Mouse (Mus musculus) thymus, adult 2 months (tissue): ENCODE measurements around the gene Mllt6.

Experiments used
- CTCF ChIP-seq: fragments of 200-500 bp; IDR thresholded peaks from 2 replicates; pipeline ENCODE4 v1.5.1; 2012; ENCODE audit warnings: mild to moderate bottlenecking, control low read depth, low read length, moderate library complexity, borderline replicate concordance; ENCODE audit not compliant: control insufficient read depth, poor library complexity, insufficient read depth; ENCODE audit errors: extremely low read depth
- POLR2A ChIP-seq: fragments of 200-500 bp; IDR thresholded peaks from 2 replicates; pipeline ENCODE4 v1.6.1; 2012; ENCODE audit warnings: mild to moderate bottlenecking, low read length, control low read depth, moderate library complexity; ENCODE audit not compliant: control insufficient read depth, poor library complexity, insufficient read depth; ENCODE audit errors: extremely low read depth

DNA sequence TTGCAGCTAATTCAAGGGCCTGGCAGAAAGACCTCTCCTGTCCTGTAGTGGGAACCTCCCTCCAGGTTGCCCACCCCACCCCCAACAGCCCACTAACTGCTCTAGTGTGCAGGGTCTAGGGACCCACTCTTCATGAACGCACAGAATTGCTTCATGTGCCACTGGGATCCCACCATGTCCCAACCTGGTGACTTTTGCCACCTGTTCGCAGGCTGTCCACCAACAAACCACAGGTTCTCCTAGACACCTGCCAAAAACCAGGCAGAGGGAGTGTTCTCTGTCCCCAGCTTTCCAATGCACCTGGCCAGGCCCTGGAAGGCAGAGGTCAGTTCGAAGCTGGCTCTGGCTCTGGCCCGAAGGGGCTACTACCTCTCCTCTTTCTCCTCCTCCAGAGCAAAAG, 31.2 kb downstream of the Mllt6 start:
- TF ChIP-seq CTCF (no peak), POLR2A (no peak)
